Mouse (Mus musculus): ENCODE data around the gene Rpl39l.
"Not testable (repeated sequence)": the region's sequence is repeated elsewhere in the genome, so short reads cannot be mapped to it uniquely, and the experiment has no call there.

The Rpl39l gene

DNA sequence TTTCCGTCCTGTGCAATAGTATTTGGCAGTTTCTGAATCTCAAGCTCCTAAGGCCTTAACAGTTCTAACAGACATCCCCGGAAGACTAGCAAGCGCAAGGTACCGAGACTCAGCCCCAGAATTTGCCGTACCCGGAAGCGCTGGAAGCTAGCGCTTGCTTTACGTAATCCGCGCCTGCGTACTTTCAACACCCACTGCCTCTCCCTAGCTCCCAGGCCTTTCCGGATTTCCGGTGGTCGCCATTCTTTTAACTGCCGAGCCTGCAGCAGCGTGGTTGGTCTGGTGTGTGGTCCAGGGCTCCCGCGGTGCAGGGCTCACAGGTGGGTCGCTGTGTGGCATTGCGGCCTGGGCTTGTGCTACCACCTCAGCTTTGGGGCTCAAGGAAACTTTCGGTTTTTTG, at the start of gene Rpl39l:
Rpl39l (plus strand) TSS at position 222 of the 400 bp plus-strand sequence.
- DNase-seq (ENCODE audit: low spot score), result no peak

DNA sequence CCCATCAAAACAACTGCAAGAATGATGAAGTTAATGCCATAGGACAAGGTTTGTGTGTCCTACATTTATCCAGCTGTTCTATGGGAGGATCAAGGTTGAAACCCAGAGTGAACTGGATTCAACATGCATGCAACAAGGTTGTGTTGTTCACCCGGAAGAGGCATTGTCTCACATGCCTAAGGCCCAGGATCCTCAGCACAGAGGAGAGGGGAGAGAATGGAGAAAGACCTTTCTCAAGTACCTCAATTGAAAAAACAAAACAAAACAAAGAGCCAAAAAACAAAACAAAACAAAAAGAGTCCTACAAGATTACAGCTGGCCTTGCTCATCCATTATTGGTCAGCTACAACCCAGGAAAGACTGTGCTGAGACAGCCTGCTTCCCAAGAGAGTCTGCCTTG, 42.4 kb upstream of the Rpl39l start:
- no peak for DNase-seq (ENCODE audit: low spot score)

DNA sequence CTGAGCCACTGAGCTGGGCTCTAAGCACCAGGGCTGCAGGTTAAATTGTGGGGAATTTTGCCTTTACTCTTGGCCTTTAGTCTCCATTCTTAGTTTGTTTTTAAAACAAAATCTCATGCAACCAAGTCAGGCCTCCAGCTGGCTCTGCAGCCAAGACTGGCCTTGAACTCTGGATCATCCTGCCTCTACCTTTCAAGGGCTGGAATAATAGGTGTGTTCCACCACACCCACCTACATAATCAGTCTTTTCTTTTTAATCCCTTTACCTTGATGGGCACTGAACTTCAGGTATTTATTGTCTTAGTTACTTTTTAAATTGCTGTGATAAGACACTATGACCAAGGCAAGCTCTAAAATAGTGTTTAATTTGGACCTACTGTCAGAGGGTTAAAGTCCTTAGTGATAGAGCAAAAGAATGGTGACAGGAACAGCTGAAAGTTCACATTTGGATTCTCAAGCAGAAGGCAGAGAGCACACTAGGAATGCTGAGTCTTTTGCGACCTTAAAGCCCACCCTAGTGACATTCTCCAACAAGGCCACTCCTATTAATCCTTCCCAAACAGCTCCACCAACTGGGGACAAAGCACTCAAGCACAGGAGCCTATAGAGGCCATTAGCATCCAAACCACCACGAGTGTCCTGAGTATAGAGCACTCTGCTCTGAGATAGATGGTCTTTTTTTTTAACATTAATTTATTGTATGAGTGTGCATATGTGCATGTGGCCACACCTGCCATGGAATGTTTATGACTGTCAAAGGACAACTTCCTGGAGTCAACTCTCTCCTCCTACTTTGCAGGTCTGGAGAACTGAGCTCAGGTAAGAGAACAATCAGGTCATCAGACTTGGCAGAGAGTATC, 40.7 kb upstream of the Rpl39l start:
- no peak for DNase-seq (ENCODE audit: low spot score)

DNA sequence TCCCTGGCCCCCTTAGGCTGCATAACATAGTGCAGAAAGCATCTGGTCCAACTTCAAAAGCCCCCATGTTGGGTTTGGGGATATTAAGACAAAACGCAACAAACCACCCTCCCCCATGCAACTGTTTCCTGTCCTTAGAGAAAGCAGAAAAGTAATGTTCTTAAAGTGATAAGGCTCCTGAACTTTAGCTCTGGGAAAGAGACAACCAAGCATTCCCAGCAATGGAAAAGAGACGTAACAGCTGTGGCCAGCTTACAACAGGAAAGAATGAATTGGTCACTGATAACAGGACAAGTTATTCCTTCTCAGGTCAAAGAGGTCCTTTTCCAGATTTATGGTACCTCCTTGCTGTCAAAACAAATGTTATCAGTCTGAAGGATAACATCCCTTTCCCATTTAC, 26.9 kb upstream of the Rpl39l start:
- no peak for DNase-seq (ENCODE audit: low spot score)

DNA sequence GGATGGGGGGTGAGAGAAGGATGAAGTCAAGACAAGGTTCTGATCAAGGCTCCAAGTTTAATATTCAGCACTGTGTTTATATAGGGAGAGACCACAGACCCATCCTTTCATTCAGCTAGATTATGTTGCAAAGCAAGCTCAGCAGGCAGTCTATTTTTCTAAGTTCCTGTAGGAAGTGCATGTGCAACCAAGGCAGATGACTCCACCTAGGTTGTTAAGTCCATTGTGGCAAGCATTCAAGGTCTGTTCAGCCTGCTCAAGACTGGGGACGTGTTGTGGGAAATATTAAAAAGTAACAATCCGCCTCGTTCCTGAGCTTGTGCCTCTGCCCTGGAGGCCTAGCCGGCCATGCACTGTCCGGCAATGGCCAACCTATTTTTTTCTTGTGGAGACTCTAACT, 22.6 kb upstream of the Rpl39l start:
- DNase-seq (ENCODE audit: low spot score), result no peak

DNA sequence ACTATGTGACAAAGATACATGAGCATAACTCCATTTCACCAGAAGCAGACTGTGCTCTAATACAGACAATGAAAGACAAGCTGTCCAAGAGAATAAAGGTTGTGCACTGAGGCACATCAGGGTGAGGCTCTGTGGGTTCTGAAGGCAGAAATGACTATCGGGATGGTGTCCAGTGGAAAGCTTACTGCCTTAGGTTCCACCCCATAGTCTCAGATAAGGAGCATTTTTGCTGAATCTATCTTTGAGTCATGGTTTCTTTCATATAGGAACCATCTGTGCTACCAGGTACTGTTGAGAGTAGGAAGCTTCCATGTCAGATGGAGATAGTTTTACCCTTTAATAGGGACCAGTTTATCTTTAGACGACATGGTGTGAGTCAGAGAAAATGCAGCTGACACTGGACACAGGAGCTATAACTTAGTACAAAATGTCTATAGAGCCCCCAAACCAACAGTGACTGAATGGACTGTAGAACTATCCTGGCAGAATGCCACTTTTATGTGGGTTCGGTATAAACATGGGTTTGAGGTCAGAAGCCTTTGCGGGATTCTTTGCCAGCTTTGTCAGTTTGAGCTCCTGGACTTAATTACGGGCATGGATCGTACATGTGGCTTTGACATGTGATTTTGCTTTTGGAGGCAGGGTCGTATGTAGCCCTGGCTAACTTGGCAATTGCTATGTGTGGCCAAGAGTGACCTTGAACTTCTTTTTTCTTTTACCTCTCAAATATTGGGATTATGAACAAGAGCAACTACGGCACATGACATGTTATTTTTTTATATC, 712 bp upstream of the Rpl39l start:
- no peak for DNase-seq (ENCODE audit: low spot score)

DNA sequence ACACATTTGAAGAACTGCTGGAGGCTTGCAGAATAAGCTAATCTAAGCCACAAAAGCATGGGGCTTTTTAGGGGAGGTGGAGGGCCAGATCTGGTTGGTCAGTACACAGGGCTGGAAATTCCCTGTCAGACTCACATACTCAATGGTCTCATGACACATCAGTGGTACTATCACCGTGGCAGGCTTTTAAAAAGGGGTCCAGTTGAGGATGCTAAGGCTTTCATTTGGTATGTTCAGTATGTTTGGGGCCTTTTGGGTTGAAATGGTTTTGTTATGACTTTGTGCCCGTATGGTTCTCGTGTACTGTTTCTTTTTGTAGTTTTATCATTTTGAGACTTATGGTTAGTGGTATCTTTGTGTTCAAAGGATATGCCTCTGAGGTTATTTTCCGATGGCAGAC, 1.2 kb downstream of the Rpl39l start:
- no peak for DNase-seq (ENCODE audit: low spot score)

DNA sequence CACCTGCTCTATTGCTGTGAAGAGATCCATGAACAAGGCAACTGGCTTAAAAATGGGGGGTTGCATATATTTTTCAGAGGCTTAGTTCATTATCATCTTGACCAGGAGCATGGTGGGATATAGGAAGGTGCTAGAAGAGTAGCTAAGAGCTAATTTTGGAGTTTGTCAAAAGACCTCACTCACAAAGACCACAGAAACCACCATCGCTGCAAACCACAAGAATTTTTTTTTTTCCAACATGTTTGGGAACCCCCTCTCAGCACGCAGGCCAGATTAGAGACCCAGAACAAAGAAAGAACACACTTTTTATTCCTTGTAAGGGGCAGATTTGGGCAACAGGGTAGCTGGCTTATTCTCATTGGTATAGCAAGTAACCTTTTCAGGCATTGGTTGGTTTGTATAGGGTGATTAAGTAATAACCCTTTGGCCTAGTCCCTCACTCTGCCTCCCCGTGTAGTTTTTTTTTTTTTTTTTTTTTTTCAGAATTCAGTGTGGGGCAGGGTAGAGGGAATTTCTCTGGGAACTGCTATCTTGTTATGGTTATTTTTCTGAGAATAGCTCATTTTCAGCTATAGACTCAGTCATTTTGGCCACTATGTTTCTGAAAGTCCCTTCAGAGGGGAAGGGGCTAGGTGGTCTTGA, 2.3 kb downstream of the Rpl39l start:
- no peak for DNase-seq (ENCODE audit: low spot score)

DNA sequence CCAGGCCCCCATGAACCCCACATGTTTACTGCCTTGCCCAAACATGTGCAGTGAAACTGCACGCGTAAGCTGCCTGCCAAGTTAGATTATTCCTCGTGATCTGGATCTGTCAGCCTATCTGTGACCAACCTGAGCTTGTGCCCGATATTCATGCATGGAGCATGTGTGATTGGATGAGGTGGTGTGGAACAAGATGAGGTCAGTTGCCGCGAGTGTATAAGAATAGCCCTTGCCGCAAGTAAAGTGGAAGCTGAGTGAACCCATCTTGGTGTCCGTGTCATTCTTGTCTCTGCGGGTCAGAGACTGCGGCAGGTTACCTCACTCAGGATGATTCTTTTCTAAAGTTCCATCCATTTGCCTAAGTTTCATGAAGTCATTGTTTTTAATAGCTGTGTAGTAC, 17.4 kb downstream of the Rpl39l start:
- DNase-seq (ENCODE audit: low spot score), result not testable (repeated sequence)

DNA sequence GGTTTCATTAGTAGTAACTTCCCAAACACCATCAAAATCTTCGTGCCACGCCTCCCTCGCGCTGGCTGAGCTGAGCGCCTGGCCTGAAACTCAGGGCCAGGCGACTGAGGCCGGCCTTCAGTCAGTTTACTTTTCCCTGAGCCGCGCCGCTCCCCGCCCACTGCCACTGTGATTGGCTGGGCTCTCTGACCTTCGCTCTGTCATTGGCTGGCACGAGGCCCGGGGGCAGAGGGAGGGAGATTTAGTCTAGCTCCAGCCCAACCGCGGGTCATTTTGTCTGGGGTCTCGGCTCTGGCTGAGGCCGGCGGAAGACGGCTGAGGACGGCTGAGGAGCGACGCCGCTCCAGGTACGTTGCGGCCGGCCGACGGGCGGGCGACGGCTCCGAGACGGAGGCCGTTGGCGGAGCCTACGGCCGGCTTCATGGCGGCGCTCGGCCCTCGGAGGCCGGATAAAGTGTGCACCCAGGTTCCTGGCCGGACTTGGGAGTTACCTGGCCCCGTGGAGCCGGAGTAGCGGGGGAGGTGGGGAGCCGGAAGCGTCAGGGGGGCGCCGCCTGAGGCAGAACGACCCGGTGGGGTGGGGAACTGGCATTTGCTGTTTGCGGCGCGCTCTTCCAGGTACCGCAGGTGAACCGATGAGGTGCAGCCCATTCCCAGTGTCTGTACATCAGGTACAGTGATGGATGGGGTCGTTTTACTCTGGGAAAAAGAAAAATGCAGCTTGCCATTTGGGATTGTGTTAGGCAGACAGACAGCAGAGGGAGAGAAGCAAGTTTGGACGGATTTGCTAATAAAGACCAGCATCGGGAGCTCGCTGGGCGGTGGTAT, 22.9 kb downstream of the Rpl39l start, which contains the start of gene Atf7ip2:
Atf7ip2 (plus strand) TSS at position 34 of the 828 bp plus-strand sequence.
- peak; percentile 94 for DNase-seq (ENCODE audit: low spot score)

DNA sequence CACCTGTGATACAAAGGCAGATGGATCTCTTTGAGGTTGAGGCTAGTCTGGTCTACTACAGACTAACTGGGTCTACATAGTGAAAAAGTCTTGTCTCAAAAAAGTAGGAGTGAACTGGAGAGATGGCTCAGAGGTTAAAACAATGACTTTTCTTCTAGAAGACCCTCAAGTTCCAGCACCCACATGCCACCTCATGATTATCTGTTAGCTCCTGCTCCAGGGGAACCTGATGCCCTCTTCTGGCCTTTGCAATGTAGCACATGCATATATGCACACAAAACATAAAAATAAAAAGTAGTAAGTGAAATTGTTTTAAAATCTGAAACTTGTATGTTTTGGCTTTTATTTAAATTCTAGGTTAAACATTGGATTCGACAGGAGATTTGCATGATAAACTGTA, 38.8 kb downstream of the Rpl39l start:
- no peak for DNase-seq (ENCODE audit: low spot score)

DNA sequence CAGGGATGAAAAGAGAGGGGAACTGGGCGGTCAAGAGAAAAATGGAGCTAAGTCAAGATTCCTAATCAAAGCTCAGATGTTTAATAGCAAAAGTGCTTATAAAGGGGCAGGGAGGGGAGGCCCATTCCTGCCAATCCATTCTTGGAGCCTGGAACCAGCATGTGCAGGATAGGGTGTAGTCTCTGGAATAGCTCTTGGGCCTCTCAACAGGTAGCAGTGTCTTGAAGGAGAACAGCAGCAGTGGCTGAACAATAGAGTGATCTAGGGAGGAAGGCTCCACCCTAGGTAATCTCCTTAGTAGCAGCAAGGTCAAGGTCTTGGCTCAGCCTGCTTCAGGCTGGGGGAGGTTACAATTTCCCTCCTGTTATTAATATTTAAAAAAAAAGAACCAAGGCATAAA, 46.3 kb downstream of the Rpl39l start:
- not testable (repeated sequence) for DNase-seq (ENCODE audit: low spot score)

DNA sequence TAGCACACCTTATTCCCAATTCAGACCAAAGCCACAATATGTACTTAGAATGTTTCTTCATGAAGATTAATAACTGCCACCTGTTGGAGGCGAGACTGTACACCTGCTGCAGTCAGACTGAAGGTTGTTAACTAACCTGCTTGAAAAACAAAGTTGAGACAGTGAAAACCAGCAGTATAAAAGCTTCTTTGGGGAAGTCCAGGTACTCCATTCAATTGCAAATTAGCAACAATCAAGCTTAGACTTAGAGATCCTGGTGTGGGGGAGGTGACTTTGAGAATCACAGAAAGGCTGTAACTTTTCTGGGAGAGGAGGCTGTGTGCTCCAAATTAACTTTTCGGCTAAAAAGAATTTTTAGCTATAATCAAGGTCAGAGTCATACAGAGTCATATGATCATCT, 47.0 kb downstream of the Rpl39l start:
- DNase-seq (ENCODE audit: low spot score), result not testable (repeated sequence)
